Mouse (Mus musculus): ENCODE measurements at regions not wholly inside any gene's neighbourhood (a gene's known extent, or its start where the extent isn't known, plus 50 kb on each side); places are given as distances from the start of the nearest gene placed in this dataset.

- no peak for ATAC-seq (ENCODE audit: low FRiP score)
- Histone ChIP-seq H3K27ac (no peak overlapping the region), H3K4me2 (no peak overlapping the region), H3K4me3 (no peak overlapping the region), H3K9ac (no peak overlapping the region), H3K36me3 (no peaks in the 10 kb centered on the region), H3K9me3 (no peaks in the 10 kb centered on the region), H3K4me1 (replicated peaks) (no peaks in the 10 kb centered on the region), H3K27me3 (no peaks in the 10 kb centered on the region)
- WGBS = 90% methylated on average over 5 of the region's 5 CpGs
These were observed 92.6 kb upstream of the Pthlh start for GRCm38 (mm10) chr6:147356570-147356969.

- H3K9me3 ChIP-seq = no peaks in the 10 kb centered on the region
- H3K36me3 ChIP-seq = no peaks in the 10 kb centered on the region
- no peak overlapping the region for H3K27ac ChIP-seq
- 73% methylated on average over 4 of the region's 4 CpGs for WGBS
- H3K27me3 ChIP-seq = no peaks in the 10 kb centered on the region
- no peaks in the 10 kb centered on the region for H3K4me1 ChIP-seq (replicated peaks)
- no peak overlapping the region for H3K9ac ChIP-seq
- no peak overlapping the region for H3K4me2 ChIP-seq
- no peak overlapping the region for H3K4me3 ChIP-seq
- no peak for ATAC-seq (ENCODE audit: low FRiP score)
These were observed 85.7 kb upstream of the Pthlh start for GRCm38 (mm10) chr6:147349566-147350237.

GRCm38 (mm10) chr6:147348621-147349020 lies 84.6 kb upstream of the Pthlh start:
- no peak for ATAC-seq (ENCODE audit: low FRiP score)
- H3K27me3 ChIP-seq = no peaks in the 10 kb centered on the region
- no peak overlapping the region for H3K27ac ChIP-seq
- no peaks in the 10 kb centered on the region for H3K9me3 ChIP-seq
- no peaks in the 10 kb centered on the region for H3K4me1 ChIP-seq (replicated peaks)
- no peaks in the 10 kb centered on the region for H3K36me3 ChIP-seq
- no peak overlapping the region for H3K4me3 ChIP-seq
- 72% methylated on average over 3 of the region's 3 CpGs for WGBS
- no peak overlapping the region for H3K4me2 ChIP-seq
- H3K9ac ChIP-seq = no peak overlapping the region

GRCm38 (mm10) chr6:147341042-147341441 lies 77.1 kb upstream of the Pthlh start:
- 87% methylated on average over 1 of the region's 1 CpGs for WGBS
- Histone ChIP-seq H3K9me3 (no peaks in the 10 kb centered on the region), H3K36me3 (no peaks in the 10 kb centered on the region), H3K27ac (no peak overlapping the region), H3K4me1 (replicated peaks) (no peaks in the 10 kb centered on the region), H3K4me3 (no peak overlapping the region), H3K27me3 (no peaks in the 10 kb centered on the region), H3K4me2 (no peak overlapping the region), H3K9ac (no peak overlapping the region)
- no peak for ATAC-seq (ENCODE audit: low FRiP score)

DNA sequence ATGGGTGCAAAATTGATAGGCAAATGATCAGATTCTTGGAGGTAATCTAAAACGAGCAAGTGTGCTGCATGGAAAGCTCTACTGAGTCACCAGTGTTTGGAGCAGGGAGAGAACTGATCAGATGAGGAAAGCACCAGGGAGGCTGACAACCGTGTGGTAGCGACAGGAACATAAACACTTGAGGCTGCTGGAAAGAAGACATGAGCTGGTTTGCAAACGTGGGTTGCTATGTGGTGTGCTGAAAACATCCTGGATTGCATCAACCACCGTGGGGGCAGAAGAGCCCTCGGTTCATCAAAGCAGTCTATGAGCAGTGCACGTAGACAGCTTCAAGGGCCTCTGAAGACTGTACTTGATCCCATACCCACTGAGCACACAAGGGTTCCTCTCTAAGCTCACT lies 69.0 kb upstream of the Pthlh start:
- Histone ChIP-seq H3K4me2 (no peak overlapping the region), H3K27ac (no peak overlapping the region), H3K9ac (no peak overlapping the region), H3K36me3 (no peaks in the 10 kb centered on the region), H3K4me3 (no peak overlapping the region), H3K27me3 (no peaks in the 10 kb centered on the region), H3K4me1 (replicated peaks) (no peaks in the 10 kb centered on the region), H3K9me3 (no peaks in the 10 kb centered on the region)
- 86% methylated on average over 7 of the region's 7 CpGs for WGBS
- no peak for ATAC-seq (ENCODE audit: low FRiP score)

GRCm38 (mm10) chr6:147329201-147329600 lies 65.2 kb upstream of the Pthlh start:
- WGBS = 90% methylated on average over 5 of the region's 5 CpGs

DNA sequence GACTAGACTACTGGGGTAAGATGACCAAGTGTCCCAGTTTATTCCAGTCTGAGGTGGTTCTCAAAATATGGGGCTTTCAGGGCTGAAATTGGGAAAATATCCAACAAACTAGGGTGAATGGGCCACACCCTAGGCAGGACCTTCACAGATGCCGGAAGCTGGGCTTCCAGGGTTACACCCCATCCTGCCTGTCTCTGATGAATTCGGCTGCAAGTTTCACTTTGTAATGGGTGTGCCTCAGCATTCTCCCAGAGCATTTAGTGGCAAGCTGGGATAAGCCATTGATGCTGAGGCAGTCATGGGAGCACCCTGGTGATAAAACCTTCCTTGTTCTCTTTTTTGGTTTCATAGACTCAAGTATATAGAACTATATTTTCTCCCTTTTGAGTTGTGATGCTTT lies 60.4 kb upstream of the Pthlh start:
- no peak overlapping the region for H3K9ac ChIP-seq
- H3K9me3 ChIP-seq = no peaks in the 10 kb centered on the region
- WGBS = 90% methylated on average over 2 of the region's 2 CpGs
- H3K27ac ChIP-seq = no peak overlapping the region
- no peaks in the 10 kb centered on the region for H3K4me1 ChIP-seq (replicated peaks)
- ATAC-seq (ENCODE audit: low FRiP score) = no peak
- H3K36me3 ChIP-seq = no peaks in the 10 kb centered on the region
- no peak overlapping the region for H3K4me2 ChIP-seq
- no peak overlapping the region for H3K4me3 ChIP-seq
- no peaks in the 10 kb centered on the region for H3K27me3 ChIP-seq

More at GRCm38 (mm10) chr6:147329201-147329600, 65.2 kb upstream of the Pthlh start:
- Histone ChIP-seq H3K27me3 (no peaks in the 10 kb centered on the region), H3K27ac (no peak overlapping the region), H3K9me3 (no peaks in the 10 kb centered on the region), H3K36me3 (no peaks in the 10 kb centered on the region), H3K9ac (no peak overlapping the region), H3K4me2 (no peak overlapping the region), H3K4me1 (replicated peaks) (no peaks in the 10 kb centered on the region), H3K4me3 (no peak overlapping the region)
- no peak for ATAC-seq (ENCODE audit: low FRiP score)

DNA sequence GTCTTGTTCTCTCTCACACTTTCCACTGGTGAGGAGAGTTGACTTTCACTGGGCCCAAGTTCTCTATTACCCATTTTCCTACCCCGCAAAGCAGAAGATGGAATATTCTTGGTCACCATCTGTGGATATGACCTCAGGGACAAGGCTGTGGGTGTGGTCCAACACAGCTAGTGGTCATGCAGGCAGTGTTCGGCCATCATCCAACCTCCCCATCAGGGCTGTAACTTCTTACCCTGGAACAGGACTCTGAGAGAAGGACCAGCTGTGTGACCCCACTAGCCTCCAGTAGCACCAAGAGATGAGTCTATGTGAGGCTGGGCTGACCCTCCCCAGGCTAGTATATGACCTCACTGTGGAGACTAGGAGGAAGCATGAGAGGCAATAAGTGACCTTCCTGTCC lies 54.1 kb upstream of the Pthlh start:
- no peak for ATAC-seq (ENCODE audit: low FRiP score)
- WGBS = 97% methylated on average over 2 of the region's 2 CpGs
- H3K27ac ChIP-seq = no peak overlapping the region

DNA sequence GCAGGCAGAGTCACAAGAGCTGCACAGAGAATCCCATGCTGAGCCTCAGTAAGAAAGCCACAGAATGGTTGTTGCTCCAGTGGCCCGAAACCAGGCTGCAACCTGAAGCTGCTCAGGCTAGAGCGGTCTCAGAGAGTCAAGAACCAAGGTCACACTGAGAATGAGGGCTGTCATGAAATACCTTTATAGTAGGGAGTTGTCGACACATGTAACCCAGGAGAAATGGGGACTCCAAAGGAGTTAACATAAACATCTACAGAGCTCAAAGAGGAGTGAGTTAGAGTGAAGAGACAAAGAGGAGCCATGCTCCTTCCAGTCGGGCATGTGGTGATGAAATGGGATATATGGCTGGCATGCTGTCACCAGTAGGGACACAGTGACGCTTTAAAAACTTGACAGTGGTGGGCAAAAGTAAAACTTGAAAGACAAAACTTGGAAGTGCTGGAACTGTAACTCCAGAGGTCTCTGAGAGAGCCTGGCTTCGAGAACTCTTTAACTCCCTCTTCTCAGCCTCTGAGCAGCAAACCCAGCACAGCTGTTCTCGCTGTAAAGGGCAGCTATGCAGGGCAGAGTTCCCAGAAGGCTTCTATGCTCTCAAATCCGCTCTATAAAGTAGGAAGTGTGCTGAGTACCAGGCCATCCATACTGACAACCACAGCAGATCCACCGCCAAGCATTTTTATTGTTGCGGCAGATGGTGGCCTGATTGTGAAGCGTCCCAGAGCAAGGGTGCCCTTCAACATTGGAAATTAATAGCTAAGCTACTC lies 52.9 kb upstream of the Pthlh start:
- H3K4me2 ChIP-seq = no peak overlapping the region
- WGBS = 86% methylated on average over 11 of the region's 11 CpGs
- no peaks in the 10 kb centered on the region for H3K9me3 ChIP-seq
- H3K4me3 ChIP-seq = no peak overlapping the region
- H3K27me3 ChIP-seq = no peaks in the 10 kb centered on the region
- H3K36me3 ChIP-seq = no peaks in the 10 kb centered on the region
- no peak overlapping the region for H3K9ac ChIP-seq
- H3K4me1 ChIP-seq (replicated peaks) = no peaks in the 10 kb centered on the region
- no peak overlapping the region for H3K27ac ChIP-seq
- no peak for ATAC-seq (ENCODE audit: low FRiP score)

More for the DNA sequence above, 54.1 kb upstream of the Pthlh start:
- H3K4me1 ChIP-seq (replicated peaks) = no peaks in the 10 kb centered on the region
- no peak overlapping the region for H3K9ac ChIP-seq
- no peaks in the 10 kb centered on the region for H3K27me3 ChIP-seq
- no peaks in the 10 kb centered on the region for H3K36me3 ChIP-seq
- no peaks in the 10 kb centered on the region for H3K9me3 ChIP-seq
- H3K4me3 ChIP-seq = no peak overlapping the region
- H3K4me2 ChIP-seq = no peak overlapping the region

- 81% methylated on average over 3 of the region's 3 CpGs for WGBS
- H3K27ac ChIP-seq = no peak overlapping the region
- no peak overlapping the region for H3K4me3 ChIP-seq
- H3K4me1 ChIP-seq (replicated peaks) = no peaks in the 10 kb centered on the region
- H3K36me3 ChIP-seq = no peaks in the 10 kb centered on the region
- no peak for ATAC-seq (ENCODE audit: low FRiP score)
- no peaks in the 10 kb centered on the region for H3K27me3 ChIP-seq
- no peak overlapping the region for H3K9ac ChIP-seq
- no peaks in the 10 kb centered on the region for H3K9me3 ChIP-seq
- H3K4me2 ChIP-seq = no peak overlapping the region
These were observed 52.2 kb upstream of the Pthlh start for GRCm38 (mm10) chr6:147316140-147316539.

- Histone ChIP-seq H3K4me2 (no peak overlapping the region), H3K4me3 (no peak overlapping the region), H3K27ac (no peak overlapping the region), H3K9me3 (no peaks in the 10 kb centered on the region), H3K27me3 (no peaks in the 10 kb centered on the region), H3K36me3 (no peaks in the 10 kb centered on the region), H3K4me1 (replicated peaks) (no peaks in the 10 kb centered on the region), H3K9ac (no peak overlapping the region)
- WGBS = 90% methylated on average over 5 of the region's 5 CpGs
- ATAC-seq (ENCODE audit: low FRiP score) = no peak
These were observed 51.2 kb upstream of the Pthlh start for GRCm38 (mm10) chr6:147315207-147315606.

Data from hindbrain, embryonic 13.5 days (tissue).